Mouse (Mus musculus): ENCODE results near the gene Urb2. TPM values are rescaled to one million over a fixed set of nuclear protein-coding genes. Genes with fewer than 3 reads are reported as not detected.

Urb2 gene
- total RNA-seq (2023) = 4.8 and 7.1 TPM in 2 replicates

GRCm38 (mm10) chr8:124021237-124022227 is at the start of gene Urb2, which contains the start of gene Taf5l:
Gene Urb2, plus strand, starts transcription at chr8:124021508.
Gene Taf5l, minus strand, starts transcription at chr8:124021397.

GRCm38 (mm10) chr8:123982826-123983400 is 38.4 kb upstream of the Urb2 start, which contains the start of gene Abcb10:
Gene Abcb10, minus strand, starts transcription at chr8:123983122.

Other genes with a start within 250 kb of the Urb2 start
- 0.61 TPM in 1 of 2 replicates, not detected in the other for gene Rab4a, start 215.5 kb upstream of the Urb2 start, total RNA-seq (2023)
- gene Ccsap, start 161.3 kb upstream of the Urb2 start, total RNA-seq (2023) = 4.7 and 6.5 TPM in 2 replicates
- 0.36 and 1.7 TPM in 2 replicates for gene Acta1, start 126.8 kb upstream of the Urb2 start, total RNA-seq (2023)
- gene Nup133, start 72.2 kb upstream of the Urb2 start, total RNA-seq (2023) = 14.9 and 22.2 TPM in 2 replicates
- gene Abcb10, start 38.4 kb upstream of the Urb2 start, total RNA-seq (2023) = 6.5 and 8.5 TPM in 2 replicates
- gene Taf5l, start 111 bp upstream of the Urb2 start, total RNA-seq (2023) = 15.4 and 18.0 TPM in 2 replicates
- 7.6 and 17.7 TPM in 2 replicates for gene Galnt2, start 209.9 kb downstream of the Urb2 start, total RNA-seq (2023)